Mouse (Mus musculus): ENCODE data around the gene Rnf5. TPM values are rescaled to one million over a fixed set of nuclear protein-coding genes. Genes with fewer than 3 reads are reported as not detected.

The Rnf5 gene
- polyA plus RNA-seq, 1 experiment from 2014 or later, result 104 TPM

DNA sequence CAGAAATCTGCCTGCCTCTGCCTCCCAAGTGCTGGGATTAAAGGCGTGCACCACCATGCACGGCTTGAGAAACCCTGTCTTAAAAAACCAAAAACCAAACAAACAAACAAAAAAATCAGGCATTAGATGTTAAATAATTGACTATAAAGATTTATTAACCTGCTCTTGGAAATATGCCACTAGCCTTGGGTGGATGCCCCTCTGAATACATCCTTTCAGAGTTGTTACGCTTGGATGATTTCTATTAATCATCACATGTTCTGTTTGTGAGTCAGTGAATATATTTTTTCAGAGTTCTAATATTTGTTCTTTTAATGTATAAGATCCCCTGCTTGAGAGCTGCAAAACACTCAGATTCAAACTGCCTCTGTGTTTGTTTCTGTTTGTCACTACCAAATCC is 21.5 kb upstream of the Rnf5 start:
- Histone ChIP-seq H3K4me2 (replicated peaks; ENCODE audit: low read depth, low read length) (no peak overlapping the region), H3K27ac (ENCODE audit: low read length) (no peak overlapping the region), H3K4me1 (ENCODE audit: control insufficient read depth, insufficient read depth, low read length) (peaks cover 24% of the 10 kb centered on the region), H3K27me3 (ENCODE audit: control insufficient read depth, insufficient read depth, low read length) (peaks cover 4% of the 10 kb centered on the region; the same call in 1 of the 2 replicates), H3K9me3 (ENCODE audit: control insufficient read depth, low read depth, low read length) (no peaks in the 10 kb centered on the region), H3K4me3 (ENCODE audit: low read depth, low read length) (no peak overlapping the region), H3K36me3 (ENCODE audit: control insufficient read depth, insufficient read depth, low read length) (peaks cover 17% of the 10 kb centered on the region; the same call in 1 of the 2 replicates), H3K9ac (replicated peaks; ENCODE audit: low read depth, low read length) (no peak overlapping the region)
- WGBS, result 95% methylated on average over 3 of the region's 3 CpGs
- ATAC-seq (ENCODE audit: insufficient number of reproducible peaks, insufficient read depth, low FRiP score, low read depth), result no peak

DNA sequence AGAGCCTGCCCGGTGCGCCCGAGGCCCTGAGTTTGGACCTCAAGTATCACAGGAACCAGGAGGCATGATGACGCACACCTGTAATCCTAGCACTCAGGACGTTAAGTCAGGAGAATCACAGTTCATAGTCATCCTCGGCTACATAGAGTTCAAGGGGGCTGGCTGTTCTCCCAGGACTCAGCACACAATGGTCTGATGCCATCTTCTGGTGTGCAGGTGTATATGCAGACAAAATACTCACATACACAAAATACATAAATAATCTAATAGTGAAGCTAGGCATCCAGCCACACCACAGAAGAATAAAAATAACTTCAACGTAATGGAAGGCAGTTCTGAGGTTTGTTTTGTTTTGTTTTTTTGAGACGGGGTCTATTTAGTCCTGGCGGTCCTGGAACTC is 19.7 kb upstream of the Rnf5 start:
- 86% methylated on average over 9 of the region's 9 CpGs for WGBS
- ATAC-seq (ENCODE audit: insufficient number of reproducible peaks, insufficient read depth, low FRiP score, low read depth), result no peak
- Histone ChIP-seq H3K4me3 (ENCODE audit: low read depth, low read length) (no peak overlapping the region), H3K9ac (replicated peaks; ENCODE audit: low read depth, low read length) (no peak overlapping the region), H3K9me3 (ENCODE audit: control insufficient read depth, low read depth, low read length) (no peaks in the 10 kb centered on the region), H3K4me1 (ENCODE audit: control insufficient read depth, insufficient read depth, low read length) (peaks cover 7% of the 10 kb centered on the region; the same call in 1 of the 2 replicates), H3K27ac (ENCODE audit: low read length) (no peak overlapping the region), H3K4me2 (replicated peaks; ENCODE audit: low read depth, low read length) (no peak overlapping the region), H3K36me3 (ENCODE audit: control insufficient read depth, insufficient read depth, low read length) (peaks cover 21% of the 10 kb centered on the region; the same call in 1 of the 2 replicates), H3K27me3 (ENCODE audit: control insufficient read depth, insufficient read depth, low read length) (no peaks in the 10 kb centered on the region)

DNA sequence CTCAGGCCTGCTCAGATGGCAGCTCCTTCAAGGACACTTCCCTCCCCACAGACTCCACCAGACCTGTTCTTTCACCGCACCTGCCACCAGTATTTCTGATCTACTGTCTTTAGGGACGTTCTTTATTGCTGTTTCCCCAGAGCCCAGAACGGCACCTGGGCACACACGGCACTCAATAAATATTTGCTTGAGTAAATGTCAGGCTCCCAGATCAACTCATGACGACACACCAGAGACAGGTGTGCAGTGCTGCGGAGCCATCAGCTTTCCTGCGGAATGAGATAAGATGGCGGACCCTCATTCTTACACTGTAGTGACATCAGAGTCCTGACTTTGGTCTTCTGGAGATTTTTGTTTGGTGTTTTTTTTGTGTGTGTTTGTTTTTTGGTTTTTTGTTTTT is 17.5 kb upstream of the Rnf5 start:
- no peak overlapping the region for H3K27ac ChIP-seq (ENCODE audit: low read length)
- H3K27me3 ChIP-seq (ENCODE audit: control insufficient read depth, insufficient read depth, low read length), result no peaks in the 10 kb centered on the region
- H3K4me1 ChIP-seq (ENCODE audit: control insufficient read depth, insufficient read depth, low read length), result peaks cover under 1% of the 10 kb centered on the region; the same call in 1 of the 2 replicates
- no peaks in the 10 kb centered on the region for H3K9me3 ChIP-seq (ENCODE audit: control insufficient read depth, low read depth, low read length)
- no peak overlapping the region for H3K4me3 ChIP-seq (ENCODE audit: low read depth, low read length)
- no peak overlapping the region for H3K9ac ChIP-seq (replicated peaks; ENCODE audit: low read depth, low read length)
- WGBS, result 70% methylated on average over 8 of the region's 8 CpGs
- peaks cover 35% of the 10 kb centered on the region for H3K36me3 ChIP-seq (ENCODE audit: control insufficient read depth, insufficient read depth, low read length)
- H3K4me2 ChIP-seq (replicated peaks; ENCODE audit: low read depth, low read length), result no peak overlapping the region
- no peak for ATAC-seq (ENCODE audit: insufficient number of reproducible peaks, insufficient read depth, low FRiP score, low read depth)

DNA sequence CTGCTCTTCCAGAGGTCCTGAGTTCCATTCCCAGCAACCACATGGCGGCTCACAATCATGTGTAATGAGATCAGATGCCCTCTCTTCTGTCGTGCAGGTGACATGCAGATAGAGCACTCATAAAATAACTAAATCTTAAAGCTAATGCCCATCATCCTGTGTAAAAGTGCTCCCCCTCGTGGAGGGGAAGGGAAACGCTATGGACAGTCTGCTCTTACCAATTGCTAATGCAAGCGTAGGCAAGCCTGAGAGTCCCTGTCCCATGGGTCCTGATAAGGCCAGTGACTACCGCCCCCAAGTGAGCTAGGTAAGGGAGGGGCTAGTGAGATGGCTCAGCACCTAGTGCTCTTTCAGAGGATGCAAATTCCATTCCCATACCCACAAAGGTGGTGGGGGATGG is 15.5 kb upstream of the Rnf5 start:
- Histone ChIP-seq H3K27me3 (ENCODE audit: control insufficient read depth, insufficient read depth, low read length) (no peaks in the 10 kb centered on the region), H3K36me3 (ENCODE audit: control insufficient read depth, insufficient read depth, low read length) (peaks cover 41% of the 10 kb centered on the region), H3K27ac (ENCODE audit: low read length) (no peak overlapping the region), H3K4me3 (ENCODE audit: low read depth, low read length) (no peak overlapping the region), H3K9ac (replicated peaks; ENCODE audit: low read depth, low read length) (no peak overlapping the region), H3K9me3 (ENCODE audit: control insufficient read depth, low read depth, low read length) (no peaks in the 10 kb centered on the region), H3K4me1 (ENCODE audit: control insufficient read depth, insufficient read depth, low read length) (no peaks in the 10 kb centered on the region), H3K4me2 (replicated peaks; ENCODE audit: low read depth, low read length) (no peak overlapping the region)
- ATAC-seq (ENCODE audit: insufficient number of reproducible peaks, insufficient read depth, low FRiP score, low read depth), result no peak
- WGBS, result 21% methylated on average over 6 of the region's 6 CpGs

DNA sequence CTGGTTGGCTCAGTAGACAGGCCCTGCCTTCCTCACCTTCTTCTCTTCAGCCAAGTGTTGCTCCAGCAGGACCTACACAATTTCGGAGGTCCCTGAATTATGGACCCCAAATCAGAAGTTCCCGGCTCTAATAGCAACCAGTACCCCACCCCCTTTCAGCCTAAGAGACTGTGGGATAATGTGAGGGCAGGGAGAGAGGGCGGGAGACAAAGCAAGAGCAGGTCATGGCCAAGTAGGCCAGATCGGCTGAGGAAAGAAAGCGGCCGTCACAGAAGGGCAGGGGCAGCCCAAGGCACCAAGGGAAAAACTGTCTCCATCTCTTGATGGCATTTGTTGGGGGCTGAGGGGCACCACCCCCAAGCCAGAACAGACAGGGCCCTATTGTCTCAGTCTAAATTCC is 12.4 kb upstream of the Rnf5 start, which contains the start of gene Egfl8:
Egfl8 (minus strand) TSS at position 101 of the 400 bp plus-strand sequence.
- Histone ChIP-seq H3K27me3 (ENCODE audit: control insufficient read depth, insufficient read depth, low read length) (no peaks in the 10 kb centered on the region), H3K36me3 (ENCODE audit: control insufficient read depth, insufficient read depth, low read length) (peaks cover 55% of the 10 kb centered on the region), H3K4me3 (ENCODE audit: low read depth, low read length) (no peak within 1 kb of the TSS), H3K27ac (ENCODE audit: low read length) (0 out of 2 replicates have a peak within 1 kb of the TSS, but pooled peaks have one; percentile 10), H3K4me2 (replicated peaks; ENCODE audit: low read depth, low read length) (no peak within 1 kb of the TSS), H3K4me1 (ENCODE audit: control insufficient read depth, insufficient read depth, low read length) (no peaks in the 10 kb centered on the region), H3K9me3 (ENCODE audit: control insufficient read depth, low read depth, low read length) (no peaks in the 10 kb centered on the region), H3K9ac (replicated peaks; ENCODE audit: low read depth, low read length) (no peak within 1 kb of the TSS)
- WGBS, result 75% methylated on average over 6 of the region's 6 CpGs
- no peak for ATAC-seq (ENCODE audit: insufficient number of reproducible peaks, insufficient read depth, low FRiP score, low read depth)

DNA sequence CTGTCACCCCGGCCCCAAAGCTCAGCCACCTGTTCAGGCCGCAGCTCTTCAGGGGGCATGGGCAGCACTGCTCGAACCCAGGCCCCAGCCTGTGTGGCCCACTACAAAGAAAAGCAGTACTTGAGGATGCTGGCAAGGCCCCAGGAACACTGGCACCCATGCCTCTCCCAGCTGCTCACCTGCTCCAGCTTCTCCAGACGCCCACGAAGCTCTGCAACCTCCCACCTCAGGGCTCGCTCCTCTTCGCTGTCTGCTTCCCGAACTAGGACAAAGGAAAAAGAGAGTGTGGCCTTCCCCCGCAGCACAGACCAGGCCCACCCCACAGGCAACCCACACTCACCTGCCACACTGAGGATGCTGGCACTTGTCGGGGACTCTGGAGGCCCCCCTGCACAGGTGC is 10.3 kb upstream of the Rnf5 start:
- Histone ChIP-seq H3K27me3 (ENCODE audit: control insufficient read depth, insufficient read depth, low read length) (no peaks in the 10 kb centered on the region), H3K27ac (ENCODE audit: low read length) (no peak overlapping the region), H3K9ac (replicated peaks; ENCODE audit: low read depth, low read length) (no peak overlapping the region), H3K36me3 (ENCODE audit: control insufficient read depth, insufficient read depth, low read length) (peaks cover 54% of the 10 kb centered on the region), H3K9me3 (ENCODE audit: control insufficient read depth, low read depth, low read length) (no peaks in the 10 kb centered on the region), H3K4me2 (replicated peaks; ENCODE audit: low read depth, low read length) (no peak overlapping the region), H3K4me3 (ENCODE audit: low read depth, low read length) (no peak overlapping the region), H3K4me1 (ENCODE audit: control insufficient read depth, insufficient read depth, low read length) (no peaks in the 10 kb centered on the region)
- 88% methylated on average over 10 of the region's 10 CpGs for WGBS
- ATAC-seq (ENCODE audit: insufficient number of reproducible peaks, insufficient read depth, low FRiP score, low read depth), result no peak

DNA sequence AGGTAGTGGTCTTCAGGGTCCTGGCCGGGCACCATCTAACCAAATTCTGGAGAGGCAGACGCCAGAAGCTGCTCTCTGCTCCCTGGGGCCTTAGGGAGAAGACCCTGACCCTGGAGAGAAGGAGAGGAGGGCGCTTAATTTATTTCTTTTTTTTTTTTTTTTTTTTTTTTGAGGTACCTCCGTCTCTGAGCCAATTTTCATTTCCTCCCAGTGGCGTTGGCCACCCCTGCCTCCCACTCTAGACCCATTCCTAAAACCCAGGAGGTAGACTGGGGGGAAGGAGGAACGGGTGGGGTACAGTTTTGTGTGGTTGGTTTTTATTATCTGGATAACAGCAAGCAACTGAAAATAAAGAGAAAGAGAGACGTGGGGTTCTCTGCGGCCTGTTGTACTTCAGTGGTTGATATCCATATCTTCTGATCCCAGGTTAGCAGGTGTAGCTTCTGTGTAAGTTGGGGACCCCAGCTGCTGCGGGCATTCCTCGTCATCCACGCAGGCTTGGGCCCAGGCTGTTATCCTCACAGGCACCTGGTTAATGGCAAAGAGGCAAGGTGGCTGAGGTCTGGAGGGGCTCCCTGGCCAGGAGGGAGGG is 9.7 kb upstream of the Rnf5 start:
- Histone ChIP-seq H3K4me3 (ENCODE audit: low read depth, low read length) (no peak overlapping the region), H3K4me2 (replicated peaks; ENCODE audit: low read depth, low read length) (no peak overlapping the region), H3K27ac (ENCODE audit: low read length) (no peak overlapping the region), H3K4me1 (ENCODE audit: control insufficient read depth, insufficient read depth, low read length) (no peaks in the 10 kb centered on the region), H3K9ac (replicated peaks; ENCODE audit: low read depth, low read length) (no peak overlapping the region), H3K36me3 (ENCODE audit: control insufficient read depth, insufficient read depth, low read length) (peaks cover 54% of the 10 kb centered on the region), H3K9me3 (ENCODE audit: control insufficient read depth, low read depth, low read length) (no peaks in the 10 kb centered on the region), H3K27me3 (ENCODE audit: control insufficient read depth, insufficient read depth, low read length) (no peaks in the 10 kb centered on the region)
- no peak for ATAC-seq (ENCODE audit: insufficient number of reproducible peaks, insufficient read depth, low FRiP score, low read depth)
- WGBS, result 78% methylated on average over 11 of the region's 11 CpGs

DNA sequence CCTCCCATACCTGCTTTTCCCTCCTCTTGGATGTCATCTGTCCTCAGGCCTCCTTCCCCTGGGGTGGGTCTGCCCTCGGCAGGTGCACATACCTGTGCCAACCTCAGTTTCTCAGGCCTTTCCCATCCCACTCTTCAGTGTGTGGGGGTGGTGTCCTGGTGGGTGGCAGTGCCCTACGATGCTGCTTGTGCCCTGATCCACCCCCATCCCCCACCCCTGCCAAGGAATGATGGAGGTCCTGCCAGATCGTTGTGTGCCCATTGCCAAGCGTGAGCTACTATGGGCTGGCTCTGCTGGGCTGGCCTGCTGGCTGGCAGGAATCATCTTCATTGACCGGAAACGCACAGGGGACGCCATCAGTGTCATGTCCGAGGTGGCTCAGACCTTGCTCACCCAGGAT is 7.6 kb upstream of the Rnf5 start:
- no peak overlapping the region for H3K9ac ChIP-seq (replicated peaks; ENCODE audit: low read depth, low read length)
- no peak overlapping the region for H3K4me3 ChIP-seq (ENCODE audit: low read depth, low read length)
- H3K4me1 ChIP-seq (ENCODE audit: control insufficient read depth, insufficient read depth, low read length), result peaks cover 11% of the 10 kb centered on the region; the same call in 1 of the 2 replicates
- WGBS, result 92% methylated on average over 8 of the region's 8 CpGs
- peaks cover 40% of the 10 kb centered on the region for H3K36me3 ChIP-seq (ENCODE audit: control insufficient read depth, insufficient read depth, low read length)
- no peaks in the 10 kb centered on the region for H3K9me3 ChIP-seq (ENCODE audit: control insufficient read depth, low read depth, low read length)
- no peaks in the 10 kb centered on the region for H3K27me3 ChIP-seq (ENCODE audit: control insufficient read depth, insufficient read depth, low read length)
- no peak for ATAC-seq (ENCODE audit: insufficient number of reproducible peaks, insufficient read depth, low FRiP score, low read depth)
- H3K27ac ChIP-seq (ENCODE audit: low read length), result no peak overlapping the region
- no peak overlapping the region for H3K4me2 ChIP-seq (replicated peaks; ENCODE audit: low read depth, low read length)

DNA sequence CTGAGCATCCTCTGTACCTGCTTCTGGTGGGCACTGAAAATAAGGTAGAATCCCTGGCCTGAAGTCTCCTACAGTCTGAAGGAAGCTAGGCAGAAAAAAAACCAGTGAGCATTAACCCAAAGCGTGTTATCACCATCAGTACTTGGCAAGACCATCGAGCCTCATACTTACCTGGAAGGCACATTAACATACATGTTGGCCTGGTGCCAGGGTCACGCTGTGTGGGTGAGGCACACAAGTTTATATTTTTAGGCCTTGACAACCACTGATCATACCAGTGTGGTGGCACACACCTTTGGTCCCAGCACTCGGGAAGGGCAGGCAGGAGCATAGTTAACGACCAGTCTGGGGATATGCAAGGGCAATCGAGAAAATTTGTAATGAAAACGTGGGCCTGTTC is 4.5 kb upstream of the Rnf5 start:
- Histone ChIP-seq H3K27me3 (ENCODE audit: control insufficient read depth, insufficient read depth, low read length) (no peaks in the 10 kb centered on the region), H3K27ac (ENCODE audit: low read length) (no peak overlapping the region), H3K4me1 (ENCODE audit: control insufficient read depth, insufficient read depth, low read length) (peaks cover 19% of the 10 kb centered on the region), H3K4me3 (ENCODE audit: low read depth, low read length) (no peak overlapping the region), H3K36me3 (ENCODE audit: control insufficient read depth, insufficient read depth, low read length) (peaks cover 26% of the 10 kb centered on the region), H3K9me3 (ENCODE audit: control insufficient read depth, low read depth, low read length) (no peaks in the 10 kb centered on the region), H3K4me2 (replicated peaks; ENCODE audit: low read depth, low read length) (no peak overlapping the region), H3K9ac (replicated peaks; ENCODE audit: low read depth, low read length) (no peak overlapping the region)
- WGBS, result 78% methylated on average over 7 of the region's 7 CpGs
- no peak for ATAC-seq (ENCODE audit: insufficient number of reproducible peaks, insufficient read depth, low FRiP score, low read depth)

All from stomach, embryonic 14.5 days (tissue).